Mouse (Mus musculus): ENCODE measurements around the gene Pi4k2a. TPM values are rescaled to one million over a fixed set of nuclear protein-coding genes. Genes with fewer than 3 reads are reported as not detected.
"Not testable (repeated sequence)": the region's sequence is repeated elsewhere in the genome, so short reads cannot be mapped to it uniquely, and the experiment has no call there.

Gene Pi4k2a
- polyA plus RNA-seq, 2 experiments from 2014 or later = 11.4 to 17.4 TPM

- ATAC-seq = not testable (repeated sequence)
These were observed 8.7 kb upstream of the Pi4k2a start for GRCm38 (mm10) chr19:42081613-42082012.

- no peak for ATAC-seq
These were observed 4.6 kb upstream of the Pi4k2a start for GRCm38 (mm10) chr19:42085690-42086089.

DNA sequence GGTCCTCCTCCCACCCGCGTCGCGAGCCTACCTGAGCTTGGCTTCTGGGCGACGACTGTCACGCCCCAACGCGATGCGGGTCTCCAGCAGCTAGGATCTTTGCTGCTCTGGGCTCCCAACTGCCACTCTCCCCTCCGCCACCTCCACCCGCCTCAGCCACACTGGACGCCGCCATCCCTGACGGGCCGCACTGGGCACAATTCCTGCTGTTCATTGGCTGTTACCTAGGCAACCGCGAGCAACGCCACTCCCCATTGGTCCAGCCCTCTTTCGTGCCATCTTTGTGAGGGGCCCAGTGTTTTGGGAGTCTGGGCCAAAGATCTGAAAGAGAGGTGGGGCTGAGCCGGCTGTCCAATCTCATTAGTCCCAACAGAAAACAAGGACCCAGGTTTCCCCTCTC, 4.1 kb upstream of the Pi4k2a start, which contains the start of gene Morn4:
Gene Morn4, minus strand, starts transcription at position 192 of the 400 bp plus-strand sequence.
- ATAC-seq = no peak

DNA sequence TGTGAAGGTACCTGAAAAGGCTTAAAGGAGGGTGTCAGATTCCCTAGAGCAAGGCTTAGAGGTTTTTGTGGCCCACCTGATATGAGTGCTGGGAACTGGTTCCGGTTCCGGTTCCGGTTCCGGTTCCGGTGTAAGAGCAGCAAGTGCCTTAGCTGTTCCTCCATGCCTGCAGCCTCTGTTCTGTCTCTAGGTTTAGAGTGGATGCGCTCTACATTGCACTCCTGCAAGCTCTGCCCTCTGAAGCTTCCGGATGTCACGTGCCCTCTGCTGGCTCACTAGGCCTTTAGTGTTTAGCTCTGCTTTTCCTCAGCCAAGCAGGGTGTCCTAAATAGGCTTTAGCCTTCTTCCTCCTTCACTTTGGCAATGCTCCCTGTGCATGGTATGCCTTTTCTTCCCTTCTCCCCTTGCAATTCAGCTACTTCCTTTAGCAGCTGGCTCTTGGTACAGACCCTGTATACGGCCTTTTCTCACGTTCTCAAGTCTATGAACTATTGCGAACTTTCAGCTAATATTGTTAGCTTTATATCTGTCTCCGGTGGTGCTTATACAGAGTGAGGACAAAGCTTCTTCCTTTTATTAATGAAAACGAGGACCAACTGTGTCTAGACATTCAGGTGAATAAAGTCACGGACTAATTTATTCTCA, 1.0 kb upstream of the Pi4k2a start:
- peak; percentile 61 for ATAC-seq

DNA sequence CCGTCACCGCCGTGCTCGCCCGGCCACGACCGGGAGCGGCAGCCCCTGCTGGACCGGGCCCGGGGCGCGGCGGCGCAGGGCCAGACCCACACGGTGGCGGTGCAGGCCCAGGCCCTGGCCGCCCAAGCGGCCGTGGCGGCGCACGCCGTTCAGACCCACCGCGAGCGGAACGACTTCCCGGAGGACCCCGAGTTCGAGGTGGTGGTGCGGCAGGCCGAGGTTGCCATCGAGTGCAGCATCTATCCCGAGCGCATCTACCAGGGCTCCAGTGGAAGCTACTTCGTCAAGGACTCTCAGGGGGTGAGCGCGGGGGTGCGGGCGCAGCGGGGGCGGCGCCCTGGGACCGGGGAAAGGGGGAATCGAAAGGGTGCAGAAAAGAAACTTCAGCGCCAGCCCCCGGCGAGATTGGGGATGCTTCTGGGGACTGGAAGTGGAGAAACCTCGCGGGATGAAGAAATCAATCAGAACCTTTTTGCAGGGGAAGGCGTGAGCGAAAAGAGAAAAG, 419 bp downstream of the Pi4k2a start:
- ATAC-seq = peak; percentile 5

- ATAC-seq = no peak
These were observed 9.1 kb downstream of the Pi4k2a start for GRCm38 (mm10) chr19:42099406-42099805.

- no peak for ATAC-seq
These were observed 14.4 kb downstream of the Pi4k2a start for GRCm38 (mm10) chr19:42104681-42105080.

DNA sequence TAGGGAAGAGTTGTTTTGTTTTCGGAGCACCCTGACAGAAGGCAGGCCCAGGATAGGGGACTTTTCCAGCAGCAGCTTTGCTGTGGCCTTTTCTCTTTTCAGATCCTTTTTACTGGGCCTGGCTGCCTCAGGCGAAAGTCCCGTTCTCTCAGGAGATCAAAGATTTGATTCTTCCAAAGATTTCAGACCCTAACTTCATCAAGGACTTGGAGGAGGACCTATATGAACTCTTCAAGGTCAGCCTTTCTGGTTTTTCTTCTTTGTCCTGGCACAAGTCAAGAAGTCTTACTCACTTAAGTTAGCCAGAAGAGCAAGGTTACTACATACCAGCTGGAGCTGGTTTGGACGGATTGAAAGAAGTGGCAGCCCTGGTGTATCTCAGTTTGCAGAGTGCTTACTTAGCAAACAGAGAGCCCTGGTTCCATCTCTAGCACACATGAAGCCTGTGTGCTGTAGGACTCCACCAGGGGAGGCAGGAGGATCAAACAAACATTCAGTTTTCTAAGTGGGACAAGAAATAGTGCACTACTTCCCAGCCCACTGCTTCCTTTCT, 25.6 kb downstream of the Pi4k2a start:
- ATAC-seq = no peak

- ATAC-seq = no peak
These were observed 27.9 kb downstream of the Pi4k2a start for GRCm38 (mm10) chr19:42118142-42118541.

DNA sequence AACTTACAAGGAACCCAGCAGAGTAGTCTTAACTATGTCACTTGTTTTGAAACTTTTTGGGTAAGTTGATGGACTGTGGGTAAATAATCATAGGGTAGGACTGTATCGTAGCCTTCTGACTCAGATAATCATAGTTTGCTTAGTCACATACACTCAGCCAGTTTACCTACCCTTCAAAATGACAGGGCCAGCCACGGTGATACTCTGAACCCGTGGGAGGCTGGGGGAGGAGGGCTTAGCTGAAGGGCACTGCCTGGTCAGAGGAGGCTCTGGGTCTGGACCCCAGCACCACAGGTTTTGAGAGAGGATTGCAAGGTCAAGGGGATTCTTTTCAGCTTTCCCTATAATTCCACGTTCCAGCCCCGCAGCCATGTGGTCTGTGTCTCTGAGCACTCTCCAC, 28.3 kb downstream of the Pi4k2a start:
- no peak for ATAC-seq

DNA sequence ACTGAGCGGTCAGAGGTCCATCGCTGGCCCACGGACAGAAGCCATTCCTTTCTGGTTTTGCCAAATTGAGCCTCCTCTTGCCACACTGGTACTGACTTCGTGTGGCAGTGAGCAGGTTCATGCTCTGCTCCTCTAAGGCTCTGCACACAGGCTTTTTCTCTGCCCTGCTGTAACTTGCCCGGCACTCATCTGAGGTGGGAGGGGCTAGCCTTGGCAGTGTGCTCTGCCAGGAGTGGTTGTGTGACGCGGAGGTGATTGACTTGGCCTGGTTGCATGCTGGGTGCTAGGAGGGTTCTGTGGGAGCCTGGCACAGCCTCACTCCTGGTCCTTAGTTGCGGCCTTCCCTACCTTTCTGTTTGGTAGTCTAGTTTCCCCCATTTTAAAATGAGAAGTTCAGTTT, 30.2 kb downstream of the Pi4k2a start:
- no peak for ATAC-seq

GRCm38 (mm10) chr19:42124684-42125083, 34.4 kb downstream of the Pi4k2a start:
- ATAC-seq = no peak

DNA sequence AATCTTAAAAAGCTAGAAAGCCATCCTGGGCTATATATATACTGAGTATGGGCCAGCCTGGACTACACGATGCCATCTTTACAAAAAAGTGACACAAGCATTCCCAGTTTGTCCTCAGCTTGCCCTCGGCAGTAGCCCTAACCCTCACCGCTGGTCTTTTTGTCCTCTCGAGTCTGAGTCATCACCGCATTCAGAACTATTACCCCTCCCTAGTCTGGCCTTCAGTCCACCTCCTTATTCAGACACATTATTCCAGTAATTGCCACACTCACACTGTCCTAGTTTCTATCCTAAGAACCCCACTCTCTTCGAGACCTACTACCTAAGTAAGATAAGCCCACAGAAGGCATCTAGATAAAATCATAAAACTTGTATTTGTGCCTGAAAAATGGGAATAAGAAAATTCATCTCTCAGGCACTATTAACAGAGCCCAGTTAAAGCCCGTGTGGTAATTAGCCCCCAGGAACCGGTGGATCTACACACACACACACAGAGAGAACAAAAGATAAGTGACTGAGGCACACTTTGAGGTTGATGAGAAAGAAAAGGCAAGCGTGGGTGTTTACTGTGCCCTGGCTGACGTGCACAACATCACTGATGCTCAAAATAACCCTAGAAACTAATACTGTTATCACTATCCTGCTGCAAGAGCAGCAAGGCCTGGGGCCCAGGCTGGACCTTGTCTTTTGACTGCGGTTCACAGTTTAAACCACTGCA, 35.4 kb downstream of the Pi4k2a start:
- ATAC-seq = no peak

- no peak for ATAC-seq
These were observed 35.9 kb downstream of the Pi4k2a start for GRCm38 (mm10) chr19:42126219-42126605.

GRCm38 (mm10) chr19:42127024-42127423, 36.8 kb downstream of the Pi4k2a start:
- ATAC-seq = no peak

DNA sequence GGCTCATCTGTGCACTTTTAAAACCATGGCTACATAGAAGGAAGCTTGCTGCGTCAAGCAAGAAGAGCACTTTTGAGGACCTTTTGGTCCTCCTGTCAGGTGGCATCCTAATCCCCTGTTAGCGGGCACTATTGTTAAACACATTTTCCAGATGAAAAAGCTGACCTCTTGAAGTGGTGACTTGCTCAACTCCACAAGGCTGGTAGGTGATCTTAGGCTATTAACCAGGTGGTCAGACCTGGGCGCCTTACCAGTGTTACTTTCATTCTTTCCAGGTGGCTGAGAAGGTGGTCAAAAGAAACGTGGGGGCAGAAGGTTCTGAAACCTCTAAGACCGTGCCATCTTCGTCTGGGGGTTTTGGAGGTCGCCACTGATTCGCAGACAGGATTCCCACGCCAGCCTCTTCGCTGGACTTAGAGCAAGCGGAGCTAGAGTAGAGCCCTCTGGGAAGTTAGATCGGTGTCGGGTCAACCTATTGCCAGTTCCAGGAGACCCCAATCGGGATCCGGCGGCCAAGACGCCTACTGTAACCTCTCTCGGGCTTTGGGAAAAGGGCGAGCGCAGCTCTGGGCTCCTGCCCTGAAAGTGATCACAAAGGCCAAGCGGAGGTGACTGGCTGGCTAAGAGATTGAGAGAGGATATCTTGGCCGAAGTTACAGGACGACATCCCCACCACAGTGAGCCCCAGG, 37.9 kb downstream of the Pi4k2a start:
- no peak for ATAC-seq

DNA sequence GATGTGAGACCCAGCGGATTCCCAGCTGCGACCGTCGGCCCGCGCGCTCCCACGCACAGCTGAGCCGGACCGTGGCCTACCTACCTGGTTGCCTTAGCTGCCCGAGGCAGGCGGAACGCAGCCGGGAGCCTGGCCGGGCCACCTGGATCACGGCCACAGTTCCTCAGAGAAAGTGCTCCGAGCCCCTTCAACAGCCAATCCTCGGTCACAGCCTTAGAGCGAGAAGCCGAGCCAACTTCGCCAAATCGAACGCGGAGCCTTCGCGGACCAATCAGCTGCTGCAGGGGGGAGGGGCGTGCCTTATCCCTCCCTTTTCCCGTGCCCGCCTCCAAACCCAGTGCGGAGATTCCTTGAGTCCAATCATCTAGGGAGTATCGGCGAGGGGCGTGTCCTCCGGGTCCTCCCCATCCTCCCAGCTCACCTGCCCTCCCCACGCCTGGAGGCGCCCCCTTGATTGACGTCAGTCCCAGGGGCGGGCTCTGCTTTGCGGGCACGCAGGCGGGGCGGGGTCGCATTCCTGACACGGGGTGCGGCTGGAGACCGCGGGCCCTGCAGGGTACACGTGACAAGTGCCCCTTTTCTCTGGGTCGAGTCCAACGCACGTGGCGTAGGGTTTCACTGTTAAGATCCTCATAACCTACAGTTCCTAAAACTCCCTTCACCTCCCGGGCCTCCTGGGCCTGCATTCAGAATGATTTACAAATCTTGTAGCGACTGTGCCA, 38.7 kb downstream of the Pi4k2a start, which contains the start of gene Avpi1:
Gene Avpi1, minus strand, starts transcription at position 273 of the 722 bp plus-strand sequence.
- peak; percentile 88 for ATAC-seq

GRCm38 (mm10) chr19:42129509-42130293, 39.4 kb downstream of the Pi4k2a start:
- peak; percentile 40 for ATAC-seq

DNA sequence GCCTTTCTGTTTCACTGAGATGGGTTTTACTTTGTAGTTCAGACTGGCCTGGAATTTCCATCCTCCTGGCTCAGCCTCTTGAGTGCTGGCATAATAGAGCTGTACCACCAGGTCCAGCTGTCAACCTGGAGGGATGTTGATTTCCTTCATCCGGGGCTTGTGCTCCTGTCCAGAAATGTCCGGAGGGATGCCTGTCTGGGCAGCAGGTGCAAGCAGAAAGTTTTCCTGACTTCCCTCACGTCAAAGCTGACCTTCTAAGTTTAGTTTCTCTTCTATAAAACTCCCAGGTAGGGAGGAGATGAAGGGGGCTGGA, 40.0 kb downstream of the Pi4k2a start:
- no peak for ATAC-seq

DNA sequence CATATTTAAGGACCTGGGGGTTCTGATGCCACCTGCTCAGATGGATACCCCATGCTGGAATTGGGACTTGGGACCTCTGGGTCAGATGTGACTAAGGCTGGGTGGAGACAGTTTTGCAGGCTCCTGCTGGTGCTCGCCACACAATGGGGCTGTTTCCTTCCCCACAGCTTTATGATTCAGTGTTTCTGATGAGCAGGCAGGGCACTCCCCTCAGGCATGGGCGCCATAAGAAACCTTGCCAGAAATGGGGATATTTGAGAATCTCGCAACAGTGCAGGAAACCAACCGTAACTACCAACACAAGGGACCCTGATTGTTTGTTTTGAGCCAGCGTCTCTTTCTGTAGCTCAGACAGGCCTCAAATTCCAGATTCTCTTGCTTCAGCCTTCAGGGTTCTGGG, 40.8 kb downstream of the Pi4k2a start:
- no peak for ATAC-seq

DNA sequence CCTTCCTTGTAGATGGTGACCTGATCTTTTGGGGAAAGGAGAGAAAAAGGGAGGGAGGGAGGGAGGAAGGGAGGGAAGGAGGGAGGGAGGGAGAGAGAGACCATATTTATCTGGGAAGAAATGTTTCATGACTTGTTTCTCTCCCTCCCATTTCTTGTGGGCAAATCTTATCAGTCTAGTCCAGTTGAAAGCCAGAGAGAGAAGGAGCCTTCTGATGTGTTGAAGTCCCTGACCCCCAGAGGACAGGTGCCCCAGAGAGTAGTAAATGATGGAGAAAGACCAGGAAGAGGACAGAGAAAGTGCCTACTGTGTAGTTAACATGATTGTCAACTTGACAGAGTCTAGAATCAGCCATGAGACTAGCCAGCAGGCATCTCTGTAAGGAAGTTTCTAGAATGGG, 44.8 kb downstream of the Pi4k2a start:
- ATAC-seq = no peak

DNA sequence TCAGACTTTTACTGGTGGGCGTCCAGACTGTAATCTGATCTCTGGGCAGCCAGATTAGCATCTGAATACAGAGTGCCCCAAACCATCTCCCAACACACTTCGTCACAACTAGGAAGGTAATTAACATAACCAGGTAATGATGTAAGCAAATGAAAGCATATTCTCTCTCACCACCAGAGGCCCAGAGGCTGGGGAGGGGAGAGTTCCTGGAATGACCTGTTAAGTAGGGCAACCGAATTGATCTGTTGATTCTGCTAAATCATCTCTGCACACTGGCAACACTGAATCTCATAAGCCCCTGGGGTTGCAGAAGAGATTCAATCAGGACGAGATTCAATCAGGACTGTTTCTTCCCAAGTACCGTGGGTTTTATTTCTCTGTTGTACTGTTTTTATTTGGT, 45.9 kb downstream of the Pi4k2a start:
- no peak for ATAC-seq
